Mouse (Mus musculus): ENCODE results near the gene Tbl3.

DNA sequence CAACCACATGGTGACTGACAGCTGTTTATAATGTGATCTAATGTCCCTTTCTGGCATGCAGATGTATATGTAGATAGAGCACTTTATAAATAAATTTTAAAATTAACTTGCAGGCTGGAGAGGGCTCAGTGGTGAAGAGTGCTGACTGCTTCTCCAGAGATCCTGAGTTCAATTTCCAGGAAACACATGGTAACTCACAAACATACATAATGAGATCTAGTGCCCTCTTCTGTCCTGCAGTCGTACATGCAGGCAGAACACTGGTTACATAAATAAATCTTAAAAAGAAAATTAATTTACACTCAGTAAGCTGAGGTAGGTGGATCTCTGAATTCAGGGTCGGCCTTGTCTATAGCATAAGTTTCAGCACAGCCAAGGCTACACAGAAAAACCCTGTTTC, 1.2 kb upstream of the Tbl3 start:
- TF ChIP-seq CTCF (IDR thresholded peaks at IDR 0.05; ENCODE audit: borderline replicate concordance, insufficient read depth, low read depth, low read length): no peak
- no peak for TF ChIP-seq POLR2A (IDR thresholded peaks at IDR 0.05; ENCODE audit: borderline replicate concordance, insufficient read depth, low read length)

Data from cerebellum, adult 2 months (tissue).